Mouse (Mus musculus) ES-E14 (cell line): ENCODE measurements around the gene St7.

Experiments used
- CHD2 ChIP-seq: IDR thresholded peaks from 2 replicates; pipeline ENCODE4 v1.6.1; 2014; ENCODE audit warnings: mild to moderate bottlenecking, low read depth, low read length, inconsistent platforms
- HCFC1 ChIP-seq: IDR thresholded peaks from 2 replicates; pipeline ENCODE4 v1.6.1; 2012; ENCODE audit warnings: low read length, inconsistent platforms, borderline replicate concordance; ENCODE audit not compliant: insufficient read depth
- MAFK ChIP-seq: IDR thresholded peaks from 2 replicates; pipeline ENCODE4 v1.6.1; 2014; ENCODE audit warnings: mild to moderate bottlenecking, low read depth, low read length, inconsistent platforms; ENCODE audit not compliant: insufficient read depth
- ZC3H11A ChIP-seq: IDR thresholded peaks from 2 replicates; pipeline ENCODE4 v1.6.1; 2012; ENCODE audit warnings: low read depth, mild to moderate bottlenecking, inconsistent platforms, low read length, borderline replicate concordance
- ZNF384 ChIP-seq: IDR thresholded peaks from 2 replicates; pipeline ENCODE4 v1.6.1; 2012; ENCODE audit warnings: low read depth, low read length, inconsistent platforms

- TF ChIP-seq ZC3H11A (no peak), MAFK (no peak), CHD2 (no peak), ZNF384 (no peak), HCFC1 (no peak)
These were observed 130.9 kb downstream of the St7 start for GRCm38 (mm10) chr6:17823614-17824013.
